Mouse (Mus musculus): Measurements from ENCODE around the gene Tmtc4.

- no peak for TF ChIP-seq FLI1 (IDR thresholded peaks at IDR 0.05; ENCODE audit: low read length)
- TF ChIP-seq GATA1 (IDR thresholded peaks at IDR 0.05; ENCODE audit: borderline replicate concordance, low read length), result no peak
Measured at GRCm38 (mm10) chr14:122942757-122943474, 40.9 kb downstream of the Tmtc4 start.
